Mouse (Mus musculus) limb, embryonic 12.5 days (tissue): Measurements from ENCODE around the gene Mttp. TPM values are rescaled to one million over a fixed set of nuclear protein-coding genes. Genes with fewer than 3 reads are reported as not detected.
"Not testable (repeated sequence)": the region's sequence is repeated elsewhere in the genome, so short reads cannot be mapped to it uniquely, and the experiment has no call there.

Experiments
- ATAC-seq: fragments of 200-750 bp; cut with Nextera tagmentation; 2 replicates; pipeline ENCODE4 v1.8.0; 2017; ENCODE audit warnings: low read depth, moderate TSS enrichment; ENCODE audit not compliant: insufficient number of reproducible peaks, insufficient read depth, low FRiP score, low TSS enrichment
- H3K27ac ChIP-seq: fragments of 300-500 bp; sonication (generic); 2 replicates; pipeline ENCODE4 v1.5.1; 2016; ENCODE audit warnings: mild to moderate bottlenecking, moderate library complexity
- H3K27me3 ChIP-seq: fragments of 300-500 bp; sonication (generic); 2 replicates; pipeline ENCODE4 v1.6.1; 2016; ENCODE audit warnings: mild to moderate bottlenecking, moderate library complexity
- H3K36me3 ChIP-seq: fragments of 300-500 bp; sonication (generic); 2 replicates; pipeline ENCODE4 v1.6.1; 2016; ENCODE audit warnings: mild to moderate bottlenecking, moderate library complexity
- H3K4me1 ChIP-seq: fragments of 300-500 bp; sonication (generic); replicated peaks from 2 replicates; pipeline ENCODE4 v1.6.1; 2016
- H3K4me2 ChIP-seq: fragments of 300-500 bp; sonication (generic); 2 replicates; pipeline ENCODE4 v1.6.1; 2016; ENCODE audit warnings: mild to moderate bottlenecking, moderate library complexity
- H3K4me3 ChIP-seq: fragments of 300-500 bp; sonication (generic); replicated peaks from 2 replicates; pipeline ENCODE4 v1.5.1; 2016; ENCODE audit warnings: mild to moderate bottlenecking
- H3K9ac ChIP-seq: fragments of 300-500 bp; sonication (generic); replicated peaks from 2 replicates; pipeline ENCODE4 v1.6.1; 2016; ENCODE audit warnings: mild to moderate bottlenecking, moderate library complexity
- H3K9me3 ChIP-seq: fragments of 300-500 bp; sonication (generic); 2 replicates; pipeline ENCODE4 v1.6.1; 2016; ENCODE audit warnings: mild to moderate bottlenecking, moderate library complexity
- WGBS: fragments of 180-500 bp; shearing (Covaris S2); methylation state at CpG from one replicate; pipeline ENCODE4 v1.1.7; 2016; 5-methylcytosine and 5-hydroxymethylcytosine counted together
- polyA plus RNA-seq: library from polyadenylated mRNA; unstranded; fragments of >200 nt; fragmentation: Nextera tagmentation; extraction: Ambion mirVana; gene quantifications from 2 replicates; pipeline ENCODE4 v1.2.1, GENCODE M21; 2016

Gene Mttp
- polyA plus RNA-seq, 1 experiment from 2014 or later: 8.9 TPM

DNA sequence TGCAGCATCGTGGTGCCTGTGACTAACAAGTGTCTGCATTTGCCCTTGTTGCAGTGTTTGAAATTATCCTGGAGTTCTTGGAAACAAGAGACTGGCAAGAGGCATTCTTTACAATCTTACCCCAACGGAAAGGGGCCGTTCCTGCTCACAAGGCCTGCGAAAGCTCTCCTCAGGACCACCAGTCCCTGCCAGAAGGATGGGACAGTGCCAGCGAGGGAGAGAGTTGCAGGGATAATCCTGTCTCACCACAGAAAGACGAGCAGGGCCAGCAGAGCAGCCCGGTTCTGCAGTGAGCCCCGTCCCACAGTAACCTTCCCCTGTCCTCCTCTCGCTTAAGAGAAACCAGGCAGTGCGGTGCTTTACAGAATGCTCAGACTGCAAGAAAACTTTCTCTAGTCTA lies 11.9 kb upstream of the Mttp start:
- Histone ChIP-seq H3K9ac (no peak overlapping the region), H3K4me3 (no peak overlapping the region), H3K4me1 (no peaks in the 10 kb centered on the region), H3K27me3 (no peaks in the 10 kb centered on the region), H3K27ac (no peak overlapping the region), H3K4me2 (no peak overlapping the region), H3K9me3 (no peaks in the 10 kb centered on the region), H3K36me3 (peaks cover 13% of the 10 kb centered on the region)
- 68% methylated on average over 10 of the region's 10 CpGs for WGBS
- ATAC-seq: no peak

DNA sequence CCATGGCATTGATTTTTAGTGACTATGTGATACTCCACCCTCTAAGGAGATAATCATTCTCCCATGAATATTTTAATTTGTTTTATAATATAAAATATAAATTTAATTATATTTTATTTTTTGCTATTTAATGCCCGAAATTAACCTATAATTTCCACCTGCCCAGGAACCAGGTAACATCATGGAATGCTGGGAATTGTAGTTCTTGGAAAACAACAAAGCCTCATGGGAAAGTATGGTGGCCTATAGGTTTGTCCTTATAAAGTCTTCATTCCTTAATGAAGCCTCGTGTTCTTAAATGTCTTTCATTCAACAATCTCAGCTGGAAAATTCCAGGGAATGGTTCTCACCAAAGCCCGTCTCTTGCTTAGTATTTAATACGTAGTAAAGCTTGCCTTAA lies 10.3 kb upstream of the Mttp start:
- no peaks in the 10 kb centered on the region for H3K9me3 ChIP-seq
- H3K27me3 ChIP-seq: no peaks in the 10 kb centered on the region
- H3K9ac ChIP-seq: no peak overlapping the region
- H3K36me3 ChIP-seq: peaks cover 19% of the 10 kb centered on the region
- WGBS: 90% methylated on average over 4 of the region's 4 CpGs
- H3K4me1 ChIP-seq: no peaks in the 10 kb centered on the region
- no peak overlapping the region for H3K27ac ChIP-seq
- H3K4me2 ChIP-seq: no peak overlapping the region
- ATAC-seq: no peak
- no peak overlapping the region for H3K4me3 ChIP-seq

DNA sequence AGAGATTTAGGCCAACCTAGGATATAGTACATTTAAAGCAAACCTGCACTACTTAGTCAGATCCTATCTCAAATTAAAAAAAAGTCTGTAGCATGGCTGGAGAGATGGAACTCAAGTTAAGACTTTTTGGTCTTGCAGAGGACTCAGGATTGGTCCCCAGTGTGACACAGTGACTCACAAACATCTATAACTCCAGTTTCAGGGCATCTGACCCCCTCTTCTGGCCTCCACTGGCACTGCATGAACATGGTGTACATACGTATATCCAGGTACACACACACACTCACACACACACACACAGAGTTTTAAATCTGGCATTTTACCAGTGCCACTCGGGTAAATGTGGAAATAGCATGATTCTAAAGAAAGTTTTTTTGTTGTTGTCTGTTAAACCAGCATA lies 4.0 kb upstream of the Mttp start:
- 90% methylated on average over 2 of the region's 2 CpGs for WGBS
- no peak overlapping the region for H3K4me3 ChIP-seq
- no peak overlapping the region for H3K4me2 ChIP-seq
- no peak overlapping the region for H3K27ac ChIP-seq
- ATAC-seq: no peak
- no peaks in the 10 kb centered on the region for H3K27me3 ChIP-seq
- no peaks in the 10 kb centered on the region for H3K4me1 ChIP-seq
- peaks cover 31% of the 10 kb centered on the region for H3K36me3 ChIP-seq
- H3K9ac ChIP-seq: no peak overlapping the region
- no peaks in the 10 kb centered on the region for H3K9me3 ChIP-seq

DNA sequence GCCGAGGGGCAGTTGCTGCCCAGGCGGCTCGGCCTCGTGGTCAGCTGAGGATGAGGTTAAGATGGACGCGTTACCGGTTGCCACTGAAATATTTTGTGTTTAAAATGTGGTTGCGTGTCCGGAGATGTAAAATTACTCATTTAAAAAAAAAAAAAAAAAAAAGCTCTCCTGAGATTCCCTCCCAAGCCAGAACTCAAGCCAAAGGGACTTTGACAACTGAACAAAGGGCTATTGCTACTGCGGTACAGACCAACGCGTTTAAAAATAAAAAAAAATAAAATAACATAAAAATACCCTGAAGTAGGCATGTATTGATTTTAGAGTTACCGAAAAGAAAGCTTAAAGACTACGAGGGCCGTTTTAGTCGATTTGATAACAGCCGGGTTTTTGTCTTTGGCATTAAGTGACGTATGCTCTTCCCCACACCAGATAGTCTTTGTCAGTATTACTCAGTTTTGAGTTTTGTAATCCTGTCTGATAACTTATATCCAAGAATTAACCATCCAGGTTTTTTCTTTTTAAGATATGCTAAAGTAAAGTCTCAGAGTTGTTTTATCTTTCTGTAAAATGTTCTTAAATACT lies 617 bp downstream of the Mttp start:
- Histone ChIP-seq H3K27me3 (no peaks in the 10 kb centered on the region), H3K4me2 (peak overlapping the region; percentile 68), H3K36me3 (peaks cover 6% of the 10 kb centered on the region), H3K4me1 (peaks cover 3% of the 10 kb centered on the region; the same call in 1 of the 2 replicates), H3K9me3 (no peaks in the 10 kb centered on the region), H3K9ac (peak overlapping the region; percentile 74), H3K27ac (peak overlapping the region; percentile 99), H3K4me3 (peak overlapping the region; percentile 62)
- WGBS: under 1% methylated on average over 18 of the region's 18 CpGs
- ATAC-seq: no peak

DNA sequence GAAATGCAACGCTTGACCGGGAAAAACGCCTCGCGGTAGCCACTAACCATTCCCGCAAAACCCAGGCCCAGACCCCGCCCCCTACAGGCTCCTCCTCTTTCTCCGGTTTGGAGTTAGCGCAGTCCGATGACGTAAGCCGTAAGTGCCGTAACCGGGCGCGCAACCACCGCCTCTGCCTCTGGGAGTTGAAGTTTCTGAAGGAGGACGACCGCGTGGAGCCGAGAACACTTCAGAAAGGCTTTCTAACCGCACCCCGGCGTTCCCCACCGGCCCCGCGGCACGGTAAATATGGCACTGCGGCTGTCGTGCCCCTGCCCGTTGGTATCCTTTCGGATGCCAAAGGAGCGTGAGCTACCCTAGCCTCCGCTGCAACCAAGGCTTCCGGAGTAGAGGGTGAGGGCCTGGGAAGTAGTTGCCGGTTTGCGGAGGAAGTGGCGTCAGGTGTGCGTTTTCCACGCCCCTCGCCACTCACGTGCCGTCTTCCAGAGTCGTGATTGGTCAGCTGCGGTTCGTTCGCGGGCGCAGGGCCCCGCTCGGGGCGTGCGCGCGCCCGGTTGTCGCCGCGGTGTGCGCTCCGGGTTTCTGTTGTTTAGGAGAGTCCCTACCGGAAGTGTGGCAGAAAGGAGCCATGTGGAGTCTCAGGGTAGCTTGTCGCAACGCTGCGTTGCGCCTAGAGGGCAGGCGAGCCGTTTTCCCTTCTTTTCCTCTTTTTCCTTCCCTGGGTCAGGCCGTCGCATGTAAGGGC lies 1.3 kb downstream of the Mttp start, which contains the start of gene Trmt10a:
Gene Trmt10a, plus strand, starts transcription at position 134 of the 745 bp plus-strand sequence.
- Histone ChIP-seq H3K4me2 (peak within 1 kb of the TSS; percentile 68), H3K9me3 (no peaks in the 10 kb centered on the region), H3K9ac (peak within 1 kb of the TSS; percentile 74), H3K27me3 (no peaks in the 10 kb centered on the region), H3K4me1 (peaks cover 3% of the 10 kb centered on the region; the same call in 1 of the 2 replicates), H3K4me3 (peak within 1 kb of the TSS; percentile 62), H3K36me3 (peaks cover under 1% of the 10 kb centered on the region; the same call in 1 of the 2 replicates), H3K27ac (peak within 1 kb of the TSS; percentile 99)
- peak; percentile 98 for ATAC-seq
- WGBS: under 1% methylated on average over 70 of the region's 70 CpGs

DNA sequence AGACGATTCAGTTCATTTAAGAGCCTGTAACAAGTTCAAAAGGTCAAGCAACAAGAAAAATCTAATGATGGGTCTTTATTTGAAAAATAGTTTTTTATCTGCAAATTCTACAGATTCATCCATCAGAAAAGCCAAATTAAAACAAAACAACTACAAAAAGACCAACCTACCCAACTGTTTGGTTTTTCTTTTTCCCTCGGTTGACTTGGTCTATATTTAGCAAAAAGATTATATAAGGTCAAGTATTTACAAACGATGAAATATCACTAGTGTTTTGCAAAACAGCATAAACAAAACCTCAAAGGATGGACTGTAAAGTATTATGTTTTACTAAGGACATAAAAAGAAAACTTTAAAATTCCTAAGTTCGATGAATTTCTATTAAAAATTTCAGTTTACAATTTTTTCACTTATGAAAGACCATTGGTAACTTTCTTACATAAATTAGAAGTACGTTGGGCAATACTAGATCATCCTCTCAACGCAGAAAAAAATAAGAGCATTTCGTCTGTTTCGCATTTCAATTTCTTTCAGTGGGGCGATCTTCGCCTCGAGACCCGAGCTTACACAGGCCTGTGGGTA lies 1.9 kb downstream of the Mttp start:
- H3K9ac ChIP-seq: peak overlapping the region; percentile 74
- ATAC-seq: no peak
- H3K27ac ChIP-seq: peak overlapping the region; percentile 99
- no peaks in the 10 kb centered on the region for H3K36me3 ChIP-seq
- no peaks in the 10 kb centered on the region for H3K9me3 ChIP-seq
- WGBS: 6% methylated on average over 12 of the region's 12 CpGs
- H3K27me3 ChIP-seq: no peaks in the 10 kb centered on the region
- H3K4me3 ChIP-seq: peak overlapping the region; percentile 62
- peak overlapping the region; percentile 68 for H3K4me2 ChIP-seq
- H3K4me1 ChIP-seq: peaks cover 3% of the 10 kb centered on the region; the same call in 1 of the 2 replicates

DNA sequence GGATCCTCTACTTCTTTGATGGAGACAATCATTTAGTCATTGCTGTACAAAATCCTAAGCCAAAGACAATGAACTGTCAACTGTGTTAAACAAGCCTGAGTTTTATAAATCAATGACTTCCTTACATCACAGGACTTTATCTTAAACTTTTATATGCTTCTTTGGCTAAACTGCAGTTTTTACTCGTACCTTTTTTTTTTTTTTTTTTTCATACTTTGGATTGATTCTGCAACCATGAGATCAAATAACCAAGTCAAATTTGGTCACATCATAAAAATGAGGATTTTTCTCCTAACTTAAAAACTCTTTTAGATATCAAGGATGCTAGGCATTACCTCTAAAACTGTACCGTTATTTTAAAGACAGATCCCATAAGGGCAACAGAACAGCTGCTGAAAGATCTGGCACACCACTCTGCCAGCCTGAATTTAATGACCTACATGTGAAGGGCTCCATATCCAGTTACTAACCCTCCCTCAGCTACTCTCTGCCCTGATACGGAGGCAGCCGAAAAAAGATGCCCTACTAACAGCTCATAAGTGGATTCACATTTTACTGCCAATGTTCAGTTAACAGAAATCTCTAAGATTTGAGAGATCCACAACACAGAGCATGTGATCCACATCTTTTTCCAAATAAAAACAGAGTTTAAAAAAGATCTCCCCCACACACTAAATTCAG lies 2.6 kb downstream of the Mttp start:
- Histone ChIP-seq H3K4me2 (peak overlapping the region; percentile 68), H3K9ac (no peak overlapping the region), H3K36me3 (no peaks in the 10 kb centered on the region), H3K4me3 (peak overlapping the region; percentile 23), H3K27ac (peak overlapping the region; percentile 71), H3K9me3 (no peaks in the 10 kb centered on the region), H3K4me1 (peaks cover 3% of the 10 kb centered on the region; the same call in 1 of the 2 replicates), H3K27me3 (no peaks in the 10 kb centered on the region)
- no peak for ATAC-seq
- 29% methylated on average over 4 of the region's 4 CpGs for WGBS

DNA sequence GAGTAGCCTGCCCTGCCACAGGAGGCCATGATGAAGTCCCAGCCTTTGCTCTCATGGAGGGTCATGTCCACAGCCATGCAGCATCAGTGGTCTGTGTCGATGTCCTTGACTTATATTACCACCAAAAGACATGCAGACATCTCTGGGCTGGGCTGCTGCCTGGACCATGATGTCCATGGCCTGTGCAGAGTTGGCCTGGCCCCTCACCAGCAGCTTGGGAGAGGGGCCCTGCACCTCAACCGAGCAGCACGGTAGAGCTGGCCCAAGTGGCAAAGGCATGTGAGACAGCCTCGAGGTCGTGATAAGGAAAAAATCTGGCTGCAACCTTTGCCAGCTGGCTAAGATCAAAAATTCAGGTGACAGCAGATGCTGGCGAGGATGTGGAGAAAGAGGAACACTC lies 5.1 kb downstream of the Mttp start:
- Histone ChIP-seq H3K4me1 (peaks cover 3% of the 10 kb centered on the region; the same call in 1 of the 2 replicates), H3K9me3 (no peaks in the 10 kb centered on the region), H3K4me3 (no peak overlapping the region), H3K36me3 (no peaks in the 10 kb centered on the region), H3K4me2 (no peak overlapping the region), H3K27me3 (no peaks in the 10 kb centered on the region), H3K9ac (no peak overlapping the region), H3K27ac (no peak overlapping the region)
- WGBS: 90% methylated on average over 6 of the region's 6 CpGs
- no peak for ATAC-seq

DNA sequence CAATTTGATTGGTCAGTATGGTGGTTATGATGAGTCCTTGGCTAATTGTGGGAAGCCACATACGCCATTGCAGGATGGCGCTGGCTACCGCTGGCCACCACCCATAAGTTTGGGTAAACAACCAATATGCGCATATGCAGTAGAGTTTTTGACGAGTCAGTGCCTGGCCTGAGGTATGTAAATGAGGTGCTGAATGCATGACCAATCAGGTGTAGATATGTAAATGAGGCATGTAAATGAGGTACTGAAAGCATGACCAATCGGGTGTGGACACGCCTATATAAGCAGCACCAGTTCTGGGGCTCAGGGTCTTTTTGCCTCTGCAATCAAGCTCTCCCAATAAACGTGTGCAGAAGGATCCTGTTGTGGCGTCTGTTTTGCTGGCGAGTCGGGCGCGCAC lies 6.6 kb downstream of the Mttp start:
- not testable (repeated sequence) for H3K4me2 ChIP-seq, H3K4me3 ChIP-seq, H3K27me3 ChIP-seq, H3K4me1 ChIP-seq, H3K9me3 ChIP-seq, H3K27ac ChIP-seq, H3K9ac ChIP-seq, ATAC-seq, H3K36me3 ChIP-seq
- WGBS: 93% methylated on average over 13 of the region's 13 CpGs

DNA sequence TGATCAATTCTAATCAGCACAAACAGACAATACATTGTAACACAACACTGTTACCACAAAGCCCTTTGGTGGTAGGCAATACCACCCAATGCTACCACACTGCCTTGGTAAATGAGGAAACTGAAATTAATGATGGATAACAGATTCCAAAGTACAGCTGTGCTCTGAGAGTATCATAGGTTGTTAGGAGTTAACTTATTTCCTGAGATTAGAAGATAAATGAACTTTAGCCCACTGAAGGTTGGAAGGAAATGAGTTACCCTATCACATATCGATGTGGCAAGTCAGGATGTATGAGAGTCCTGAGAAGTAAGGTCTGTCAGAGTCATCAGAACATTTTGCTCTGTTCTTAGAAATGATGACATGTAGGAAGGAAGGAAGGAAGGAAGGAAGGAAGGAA lies 10.2 kb downstream of the Mttp start:
- H3K9me3 ChIP-seq: no peaks in the 10 kb centered on the region
- H3K9ac ChIP-seq: no peak overlapping the region
- H3K27me3 ChIP-seq: no peaks in the 10 kb centered on the region
- H3K4me2 ChIP-seq: no peak overlapping the region
- H3K4me3 ChIP-seq: no peak overlapping the region
- no peak overlapping the region for H3K27ac ChIP-seq
- WGBS: 93% methylated on average over 1 of the region's 1 CpGs
- 0 out of 2 replicates have a peak, but pooled peaks cover 3% of the 10 kb centered on the region for H3K4me1 ChIP-seq
- no peak for ATAC-seq
- no peaks in the 10 kb centered on the region for H3K36me3 ChIP-seq

DNA sequence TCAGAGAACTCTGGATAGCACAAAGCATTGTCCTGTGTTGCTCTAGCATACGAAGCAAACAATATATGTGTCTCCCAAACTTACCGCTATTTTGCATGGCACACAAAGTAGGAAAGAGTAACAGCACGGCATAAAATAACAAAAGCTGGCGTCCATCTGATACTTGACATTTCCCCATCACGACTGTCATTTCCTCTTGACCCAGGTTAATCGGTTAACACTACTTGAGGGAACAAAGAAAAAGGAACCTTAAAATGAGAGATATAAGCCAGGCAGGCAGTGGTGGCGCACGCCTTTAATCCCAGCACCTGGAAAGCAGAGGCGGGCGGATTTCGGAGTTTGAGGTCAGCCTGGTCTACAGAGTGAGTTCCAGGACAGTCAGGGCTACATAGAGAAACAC lies 10.9 kb downstream of the Mttp start:
- no peak overlapping the region for H3K4me2 ChIP-seq
- no peaks in the 10 kb centered on the region for H3K27me3 ChIP-seq
- H3K9me3 ChIP-seq: no peaks in the 10 kb centered on the region
- 0 out of 2 replicates have a peak, but pooled peaks cover 3% of the 10 kb centered on the region for H3K4me1 ChIP-seq
- no peaks in the 10 kb centered on the region for H3K36me3 ChIP-seq
- H3K4me3 ChIP-seq: no peak overlapping the region
- ATAC-seq: no peak
- 86% methylated on average over 11 of the region's 11 CpGs for WGBS
- H3K27ac ChIP-seq: no peak overlapping the region
- H3K9ac ChIP-seq: no peak overlapping the region
